Comparison of ENCODE assay signal across 25 mouse cellular contexts in the genomic region with DNA sequence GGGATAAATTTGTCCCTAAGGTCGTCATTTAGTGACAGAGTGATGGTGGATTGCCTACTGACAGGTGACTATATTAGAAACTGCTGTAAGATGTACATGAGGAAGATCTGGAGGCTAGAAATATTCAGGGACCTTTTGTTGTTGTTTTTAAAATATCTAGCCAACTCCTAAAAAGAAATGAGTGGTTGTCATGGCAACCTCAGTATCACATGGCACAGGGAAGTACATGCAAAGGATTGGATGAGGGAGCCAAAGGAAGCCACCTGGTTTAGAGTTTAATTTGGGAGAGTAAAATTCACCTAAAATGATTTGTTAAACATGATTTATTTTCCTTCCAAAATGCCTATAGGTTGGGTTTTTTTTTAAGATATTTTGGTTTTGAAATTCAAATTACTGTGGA.
A peak's percentile ranks its signal among the peaks of the same experiment; 100 is the strongest.
DNase-seq lines count a peak whose midpoint lies in the region; ATAC-seq and TF ChIP-seq lines count a peak whose summit lies in the region.
"Had no signal": no experiment of that assay in that cellular context is flagged by ENCODE, and none has a peak within 500 bp of the region (broad histone marks: within the 10 kb centered on the region; RNA-seq: fewer than 3 reads in every experiment).

No protein-coding gene starts in this region.

- H3K4me3 ChIP-seq in midbrain, postnatal 0 days (ENCODE audit: low read depth, low read length): no peak overlapping the region
- no peak overlapping the region for H3K4me3 ChIP-seq in midbrain, embryonic 10.5 days
- H3K4me3 ChIP-seq: embryonic facial prominence, embryonic 12.5 days; embryonic facial prominence, embryonic 15.5 days; forebrain, embryonic 13.5 days; gastrocnemius, adult 2 months; hindbrain, embryonic 13.5 days had no signal

- H3K27me3 ChIP-seq in midbrain, postnatal 0 days (ENCODE audit: insufficient read depth, low read length): no peaks in the 10 kb centered on the region
- no peaks in the 10 kb centered on the region for H3K27me3 ChIP-seq in midbrain, embryonic 10.5 days (ENCODE audit: low read depth, poor library complexity, severe bottlenecking)
- H3K27me3 ChIP-seq: embryonic facial prominence, embryonic 12.5 days; embryonic facial prominence, embryonic 15.5 days; forebrain, embryonic 13.5 days; hindbrain, embryonic 13.5 days had no signal

- H3K36me3 ChIP-seq in midbrain, postnatal 0 days (ENCODE audit: insufficient read depth, low read length): no peaks in the 10 kb centered on the region
- H3K36me3 ChIP-seq in midbrain, embryonic 10.5 days: no peaks in the 10 kb centered on the region
- H3K36me3 ChIP-seq: embryonic facial prominence, embryonic 12.5 days; embryonic facial prominence, embryonic 15.5 days; hindbrain, embryonic 13.5 days had no signal

- peak; percentile 22; the same call in 1 of the 2 replicates for ATAC-seq in frontal cortex, adult (ENCODE audit: low TSS enrichment)
- no peak for ATAC-seq in midbrain, postnatal 0 days (ENCODE audit: low FRiP score)
- ATAC-seq: CD4-positive, CD25-positive, alpha-beta regulatory T cell, adult 4 months; forebrain, embryonic 13.5 days; hindbrain, embryonic 16.5 days; inflammation-experienced regulatory T-cells, adult 6 months had no signal

- WGBS in midbrain, postnatal 0 days: 50% methylated on average over 1 of the region's 1 CpGs
- 63% methylated on average over 1 of the region's 1 CpGs for WGBS in midbrain, embryonic 10.5 days

- H3K27ac ChIP-seq in midbrain, postnatal 0 days (ENCODE audit: low read depth, low read length): no peak overlapping the region
- H3K27ac ChIP-seq in midbrain, embryonic 10.5 days (replicated peaks): no peak overlapping the region
- H3K27ac ChIP-seq: embryonic facial prominence, embryonic 12.5 days; embryonic facial prominence, embryonic 15.5 days; forebrain, embryonic 13.5 days; gastrocnemius, adult 2 months; hindbrain, embryonic 13.5 days had no signal

- H3K9ac ChIP-seq in midbrain, postnatal 0 days (replicated peaks; ENCODE audit: low read length, poor library complexity, severe bottlenecking): no peak overlapping the region
- H3K9ac ChIP-seq: embryonic facial prominence, embryonic 12.5 days; embryonic facial prominence, embryonic 15.5 days; forebrain, embryonic 13.5 days; hindbrain, embryonic 13.5 days had no signal

- peaks cover 4% of the 10 kb centered on the region; the same call in 1 of the 2 replicates for H3K4me1 ChIP-seq in midbrain, postnatal 0 days (ENCODE audit: insufficient read depth, low read length)
- no peaks in the 10 kb centered on the region for H3K4me1 ChIP-seq in midbrain, embryonic 10.5 days
- H3K4me1 ChIP-seq: embryonic facial prominence, embryonic 12.5 days; embryonic facial prominence, embryonic 15.5 days had no signal

- TF ChIP-seq CTCF in midbrain, postnatal 0 days (IDR thresholded peaks at IDR 0.05): no peak

- no peak for DNase-seq in frontal cortex, postnatal 10 days (ENCODE audit: low spot score in 2 of 2)
- DNase-seq in layer of hippocampus, adult 9-11 months: peak; percentile 29
- DNase-seq in layer of hippocampus, postnatal 10 days (ENCODE audit: low spot score in 2 of 2): no peak
- DNase-seq in midbrain, postnatal 0 days (ENCODE audit: low spot score): peak; percentile 36
- DNase-seq in midbrain, embryonic 10.5 days (ENCODE audit: low spot score): no peak
- DNase-seq in brain, embryonic 18.5 days (ENCODE audit: low read depth, low spot score): peak; percentile 37
- DNase-seq in urinary bladder, adult 2 months (ENCODE audit: low spot score): no peak
- DNase-seq: adrenal gland, adult 2 months; adrenal gland, postnatal 14 days; cerebellum, adult 11 months; cerebellum, adult 2 months; cerebellum, adult 9-11 months; cerebellum, postnatal 25 days; gastrocnemius, adult 2 months; gastrocnemius, postnatal 14 days; heart, adult 11 months had no signal

- H3K9me3 ChIP-seq in midbrain, postnatal 0 days (ENCODE audit: low read length): no peaks in the 10 kb centered on the region
- H3K9me3 ChIP-seq in midbrain, embryonic 10.5 days (replicated peaks): no peaks in the 10 kb centered on the region
- H3K9me3 ChIP-seq: embryonic facial prominence, embryonic 12.5 days; embryonic facial prominence, embryonic 15.5 days; forebrain, embryonic 13.5 days; hindbrain, embryonic 13.5 days had no signal

- no peak overlapping the region for H3K4me2 ChIP-seq in midbrain, postnatal 0 days (ENCODE audit: low read depth, low read length, poor library complexity, severe bottlenecking)
- H3K4me2 ChIP-seq: embryonic facial prominence, embryonic 12.5 days; embryonic facial prominence, embryonic 15.5 days; forebrain, embryonic 13.5 days; heart, embryonic 11.5 days; hindbrain, embryonic 13.5 days had no signal

Comparison
In these comparisons a context has a peak if more than half of its experiments do, and no peak if none do; other contexts are left out.
1. DNase-seq: peak in layer of hippocampus, adult 9-11 months (single experiment), midbrain, postnatal 0 days (single experiment) and brain, embryonic 18.5 days (single experiment); none in frontal cortex, postnatal 10 days (0 of 2), layer of hippocampus, postnatal 10 days (0 of 2), midbrain, embryonic 10.5 days (single experiment) and urinary bladder, adult 2 months (single experiment).